Mouse (Mus musculus) ES-Bruce4 (cell line): Measurements from ENCODE around the gene Cttnbp2.

Experiments
- CTCF ChIP-seq: IDR thresholded peaks from one replicate; pipeline ENCODE4 v1.8.1; 2011; ENCODE audit warnings: low read depth, low read length
- POLR2A ChIP-seq: IDR thresholded peaks from one replicate; pipeline ENCODE4 v1.8.1; 2011; ENCODE audit warnings: low read length; ENCODE audit not compliant: insufficient read depth

- TF ChIP-seq CTCF, result no peak
- TF ChIP-seq POLR2A, result no peak
These were observed 14.8 kb downstream of the Cttnbp2 start for GRCm38 (mm10) chr6:18499833-18500232.
